Mouse (Mus musculus): ENCODE results near the gene Zfp653. TPM values are rescaled to one million over a fixed set of nuclear protein-coding genes. Genes with fewer than 3 reads are reported as not detected.
A peak's percentile ranks its signal among the peaks of the same experiment; 100 is the strongest.

Zfp653 gene
- total and polyA plus RNA-seq, 3 experiments = 9.0 to 11.4 (median 10.4) TPM

DNA sequence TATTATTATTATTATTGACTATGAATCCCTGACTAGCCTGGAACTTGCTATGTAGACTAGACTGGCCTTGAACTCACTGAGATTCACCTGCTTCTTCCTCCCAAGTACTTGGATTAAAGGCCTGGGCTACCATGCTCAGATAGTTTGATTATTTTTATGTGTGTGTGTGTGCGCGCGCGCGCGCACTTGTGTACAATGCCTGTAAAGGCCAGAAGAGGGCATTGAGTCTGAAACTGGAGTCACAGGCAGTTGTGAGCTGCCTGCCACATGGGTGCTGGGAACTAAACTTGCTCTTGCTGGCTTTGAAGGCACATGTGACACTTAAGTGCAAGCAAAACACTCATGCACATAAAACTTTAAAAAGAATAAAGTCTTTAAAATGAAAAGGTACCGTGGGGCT, 18.1 kb upstream of the Zfp653 start:
- in situ Hi-C loops (cut with MboI; ENCODE audit: low pct_ligation_motif_present, low pct_unique_long_range_greater_than_20kb, low sequenced_read_pairs) = no loop called here
- H3K4me3 ChIP-seq (replicated peaks in 1 of 3; ENCODE audit: low read depth in 2 of 3, low read length in 2 of 3, poor library complexity in 1 of 3) = no peak overlapping the region
- H3K4me1 ChIP-seq (ENCODE audit: control insufficient read depth in 1 of 2, insufficient read depth in 2 of 2) = peaks cover 0 to 8% of the 10 kb centered on the region in 2 experiments; a peak in 2 of 4 replicates

GRCm38 (mm10) chr9:22087034-22087618, 15.9 kb upstream of the Zfp653 start:
- in situ Hi-C loops (cut with MboI; ENCODE audit: low pct_ligation_motif_present, low pct_unique_long_range_greater_than_20kb, low sequenced_read_pairs) = no loop called here
- no peak for DNase-seq (ENCODE audit: extremely low read depth)

More for the DNA sequence above, 18.1 kb upstream of the Zfp653 start:
- no peak for DNase-seq (ENCODE audit: extremely low read depth)
- TF ChIP-seq BHLHE40 (IDR thresholded peaks at IDR 0.05; ENCODE audit: low read depth, low read length) = no peak
- H3K9me3 ChIP-seq (replicated peaks; ENCODE audit: low read length) = no peaks in the 10 kb centered on the region
- H3K27me3 ChIP-seq (replicated peaks) = peaks cover 5% of the 10 kb centered on the region
- H3K4me2 ChIP-seq (ENCODE audit: insufficient read depth, low read depth, poor library complexity, severe bottlenecking) = no peak overlapping the region
- no peak overlapping the region for H3K27ac ChIP-seq (ENCODE audit: insufficient read depth, low read depth)
- no peaks in the 10 kb centered on the region for H3K36me3 ChIP-seq (replicated peaks in 1 of 2; ENCODE audit: control insufficient read depth in 1 of 2, insufficient read depth in 1 of 2, low read length in 1 of 2)
- peaks cover 3% of the 10 kb centered on the region; the same call in 1 of the 2 replicates for H3K79me2 ChIP-seq (replicated peaks; ENCODE audit: control insufficient read depth, extremely low read depth, insufficient read depth, poor library complexity, severe bottlenecking)
- no peak overlapping the region for H3K9ac ChIP-seq (ENCODE audit: insufficient read depth, low read depth)
- dilution Hi-C loops (cut with MboI; ENCODE audit: extremely low pct_ligation_motif_present, extremely low pct_unique_long_range_greater_than_20kb, low sequenced_read_pairs) = no loop called here

DNA sequence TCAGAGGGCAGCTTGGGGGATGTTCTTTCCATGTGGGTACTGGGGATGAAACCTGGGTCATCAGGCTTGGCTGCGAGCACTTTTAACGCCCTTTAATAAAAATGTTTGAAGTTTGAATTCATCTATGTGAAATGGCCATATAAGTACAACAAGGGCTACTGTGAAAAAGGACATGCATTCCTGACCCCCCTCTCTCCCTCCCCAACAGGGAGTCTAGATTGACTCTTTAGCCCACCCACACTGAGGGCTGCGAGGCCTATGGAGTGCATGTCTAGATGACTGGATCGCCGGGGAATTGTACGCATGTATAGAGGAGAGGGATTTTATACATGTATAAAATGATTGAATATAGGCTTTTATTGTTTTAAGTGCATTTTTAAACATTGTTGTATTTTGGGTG, 14.8 kb upstream of the Zfp653 start:
- H3K36me3 ChIP-seq (replicated peaks in 1 of 2; ENCODE audit: control insufficient read depth in 1 of 2, insufficient read depth in 1 of 2, low read length in 1 of 2) = peaks cover 0 to 23% of the 10 kb centered on the region in 2 experiments
- TF ChIP-seq NRF1 (IDR thresholded peaks at IDR 0.05; ENCODE audit: low read depth, low read length) = no peak
- peaks cover 0 to 18% of the 10 kb centered on the region in 2 experiments; a peak in 2 of 4 replicates for H3K4me1 ChIP-seq (ENCODE audit: control insufficient read depth in 1 of 2, insufficient read depth in 2 of 2)
- dilution Hi-C loops (cut with MboI; ENCODE audit: extremely low pct_ligation_motif_present, extremely low pct_unique_long_range_greater_than_20kb, low sequenced_read_pairs) (no loop called here), in situ Hi-C loops (cut with MboI; ENCODE audit: low pct_ligation_motif_present, low pct_unique_long_range_greater_than_20kb, low sequenced_read_pairs) (no loop called here)
- H3K4me2 ChIP-seq (ENCODE audit: insufficient read depth, low read depth, poor library complexity, severe bottlenecking) = peak overlapping the region; percentile 41
- peak overlapping the region; percentile 74 to 98 (median 96) for H3K4me3 ChIP-seq (replicated peaks in 1 of 3; ENCODE audit: low read depth in 2 of 3, low read length in 2 of 3, poor library complexity in 1 of 3)
- no peak for DNase-seq (ENCODE audit: extremely low read depth)
- peak overlapping the region; percentile 74 for H3K9ac ChIP-seq (ENCODE audit: insufficient read depth, low read depth)
- H3K79me2 ChIP-seq (replicated peaks; ENCODE audit: control insufficient read depth, extremely low read depth, insufficient read depth, poor library complexity, severe bottlenecking) = peaks cover 3% of the 10 kb centered on the region; the same call in 1 of the 2 replicates
- no peaks in the 10 kb centered on the region for H3K9me3 ChIP-seq (replicated peaks; ENCODE audit: low read length)
- H3K27ac ChIP-seq (ENCODE audit: insufficient read depth, low read depth) = no peak overlapping the region
- H3K27me3 ChIP-seq (replicated peaks) = no peaks in the 10 kb centered on the region

More at GRCm38 (mm10) chr9:22087034-22087618, 15.9 kb upstream of the Zfp653 start:
- Histone ChIP-seq H3K27ac (ENCODE audit: insufficient read depth, low read depth) (no peak overlapping the region), H3K79me2 (replicated peaks; ENCODE audit: control insufficient read depth, extremely low read depth, insufficient read depth, poor library complexity, severe bottlenecking) (peaks cover 3% of the 10 kb centered on the region; the same call in 1 of the 2 replicates), H3K4me1 (ENCODE audit: control insufficient read depth in 1 of 2, insufficient read depth in 2 of 2) (peaks cover 0 to 18% of the 10 kb centered on the region in 2 experiments; a peak in 2 of 4 replicates), H3K27me3 (replicated peaks) (no peaks in the 10 kb centered on the region), H3K4me3 (replicated peaks in 1 of 3; ENCODE audit: low read depth in 2 of 3, low read length in 2 of 3, poor library complexity in 1 of 3) (no peak overlapping the region), H3K9me3 (replicated peaks; ENCODE audit: low read length) (no peaks in the 10 kb centered on the region), H3K9ac (ENCODE audit: insufficient read depth, low read depth) (no peak overlapping the region), H3K36me3 (replicated peaks in 1 of 2; ENCODE audit: control insufficient read depth in 1 of 2, insufficient read depth in 1 of 2, low read length in 1 of 2) (peaks cover 0 to 18% of the 10 kb centered on the region in 2 experiments), H3K4me2 (ENCODE audit: insufficient read depth, low read depth, poor library complexity, severe bottlenecking) (no peak overlapping the region)
- TF ChIP-seq BHLHE40 (IDR thresholded peaks at IDR 0.05; ENCODE audit: low read depth, low read length) (no peak), ETS1 (conservative IDR thresholded peaks at IDR 0.05; ENCODE audit: low read depth, low read length) (no peak), JUN (IDR thresholded peaks at IDR 0.05; ENCODE audit: insufficient read depth, low read depth, low read length) (no peak), EP300 (IDR thresholded peaks at IDR 0.05; ENCODE audit: low read length) (no peak), CTCF (conservative IDR thresholded peaks at IDR 0.05 in 1 of 2, IDR thresholded peaks at IDR 0.05 in 1 of 2; ENCODE audit: low read depth in 2 of 2, low read length in 2 of 2) (no peak), E2F4 (IDR thresholded peaks at IDR 0.05; ENCODE audit: insufficient replicate concordance, low read depth, low read length) (no peak)
- dilution Hi-C loops (cut with MboI; ENCODE audit: extremely low pct_ligation_motif_present, extremely low pct_unique_long_range_greater_than_20kb, low sequenced_read_pairs) = no loop called here
